Mouse (Mus musculus) urinary bladder, adult 2 months (tissue): ENCODE measurements around the gene Wdr77. TPM values are rescaled to one million over a fixed set of nuclear protein-coding genes. Genes with fewer than 3 reads are reported as not detected.
"Not testable (repeated sequence)": the region's sequence is repeated elsewhere in the genome, so short reads cannot be mapped to it uniquely, and the experiment has no call there.

Source experiments
- DNase-seq: peaks from one replicate; pipeline ENCODE4 v3.0.0; 2022; ENCODE audit warnings: low spot score
- polyA plus RNA-seq: library from polyadenylated mRNA; depleted of rRNA; stranded (reverse); fragments of >200 nt; gene quantifications from 2 replicates; pipeline ENCODE4 v1.2.3, GENCODE M21; 2012; rRNA removed

Gene Wdr77
- polyA plus RNA-seq, 1 experiment: 44.1 TPM

DNA sequence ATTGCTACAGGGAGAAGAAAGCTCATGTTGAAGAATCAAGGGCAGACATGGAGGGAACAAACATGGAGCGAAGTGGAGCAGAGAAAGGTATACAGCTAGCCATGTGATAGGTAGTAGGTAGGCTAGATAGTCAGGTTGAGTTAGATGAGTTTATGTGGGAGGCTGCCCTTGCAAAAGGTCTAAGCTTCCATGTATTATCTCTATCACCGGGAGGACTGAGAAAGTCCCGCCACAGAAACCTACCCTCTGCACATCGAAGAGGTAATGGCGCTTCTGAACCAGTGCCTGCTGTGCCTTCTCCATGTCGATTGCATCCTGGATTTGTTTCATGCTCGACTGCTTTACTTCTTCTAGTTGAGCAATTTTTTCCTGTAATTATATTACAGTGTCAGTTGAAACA lies 7.8 kb upstream of the Wdr77 start:
- no peak for DNase-seq

DNA sequence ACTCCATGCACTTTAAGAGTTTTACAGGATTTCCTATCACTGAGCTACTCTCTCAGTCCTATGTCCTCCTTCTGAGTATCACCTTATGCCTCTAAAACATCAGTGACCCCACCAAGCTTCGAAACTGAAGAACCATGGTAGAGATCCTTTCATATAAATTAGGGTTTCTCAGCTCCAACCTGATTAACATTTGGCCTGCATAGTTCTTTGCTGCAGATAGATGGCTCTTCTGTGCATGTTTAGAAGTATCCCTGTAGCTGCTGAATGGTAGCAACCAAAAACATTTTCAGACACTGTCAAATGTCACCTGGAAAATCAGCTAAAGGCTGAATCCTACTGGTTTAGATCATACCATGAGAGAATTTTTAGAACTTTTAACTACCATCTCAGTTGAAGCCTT lies 1.9 kb upstream of the Wdr77 start:
- no peak for DNase-seq

DNA sequence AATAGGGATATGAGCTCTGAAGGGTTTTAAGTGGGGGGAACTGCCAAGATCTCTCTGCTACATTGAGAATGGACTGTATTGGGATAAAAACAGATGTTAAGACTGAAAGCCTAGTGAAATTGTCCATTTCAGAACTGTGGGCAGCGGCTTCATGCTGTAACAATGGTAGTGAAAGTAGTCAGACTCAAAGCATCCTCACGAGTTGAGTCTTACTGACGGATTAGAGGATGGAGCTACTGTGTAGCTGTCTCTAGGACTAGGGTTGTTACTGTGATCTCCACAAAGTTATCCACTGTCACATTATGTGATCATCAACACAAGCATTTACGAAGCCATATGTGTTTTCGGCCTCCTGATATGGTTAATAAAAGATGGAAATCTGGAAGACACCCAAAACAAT lies 965 bp upstream of the Wdr77 start:
- DNase-seq: no peak

DNA sequence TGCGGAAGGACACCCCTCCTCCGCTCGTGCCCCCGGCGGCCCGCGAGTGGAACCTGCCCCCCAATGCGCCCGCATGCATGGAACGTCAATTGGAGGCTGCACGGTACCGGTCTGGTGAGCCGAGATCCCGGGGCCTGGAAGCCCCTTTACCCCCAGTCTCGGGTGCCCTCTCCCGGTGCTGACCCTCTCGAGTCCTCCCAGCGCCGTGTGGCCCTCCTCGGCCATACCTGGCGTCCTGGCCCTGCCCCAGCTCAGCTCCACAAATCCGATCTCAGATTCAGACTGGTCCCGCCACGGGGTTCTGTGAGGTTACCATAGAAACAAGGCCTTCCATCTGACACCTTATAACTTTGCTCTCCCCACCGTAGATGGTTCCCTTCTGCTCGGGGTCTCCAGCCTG lies 416 bp downstream of the Wdr77 start:
- no peak for DNase-seq

DNA sequence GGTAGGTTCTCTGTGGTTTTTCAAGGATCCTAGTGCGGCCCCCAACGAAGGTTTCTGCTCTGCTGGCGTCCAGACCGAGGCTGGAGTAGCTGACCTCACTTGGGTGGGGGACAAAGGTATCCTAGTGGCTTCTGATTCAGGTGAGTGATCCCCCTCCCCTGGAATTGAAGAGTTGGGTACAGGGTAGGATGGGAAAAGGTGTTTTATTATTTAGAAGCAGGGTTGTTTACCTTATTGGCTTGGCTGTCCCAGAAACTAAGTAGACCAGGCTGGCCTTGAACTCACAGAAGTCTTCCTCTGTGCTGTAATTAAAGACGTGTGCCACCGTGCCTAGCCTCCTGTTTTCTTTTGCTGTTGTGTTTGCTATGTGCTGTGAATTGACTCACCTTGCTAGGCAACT lies 830 bp downstream of the Wdr77 start, which contains the start of gene Atp5f1:
TSS of gene Atp5f1 (minus strand) at position 101 of the 400 bp plus-strand sequence.
- DNase-seq: no peak

DNA sequence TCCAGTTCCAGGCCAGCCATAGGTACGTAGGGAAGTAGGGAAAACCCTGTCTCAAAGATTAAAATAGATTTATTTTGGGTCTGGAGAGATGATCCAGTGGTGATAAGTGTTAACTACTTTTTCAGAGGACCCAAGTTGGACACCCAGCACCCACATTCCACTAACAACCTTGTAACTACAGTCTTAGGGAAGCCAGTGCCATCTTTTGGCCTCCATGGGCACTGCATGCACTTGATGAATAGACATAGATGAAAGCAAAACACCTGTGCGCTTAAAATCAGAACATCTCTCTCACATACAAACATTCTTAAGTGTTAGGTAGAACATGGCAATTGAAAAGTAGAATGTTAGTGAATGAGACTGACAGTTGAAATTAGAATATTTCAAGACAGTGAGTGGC lies 1.5 kb downstream of the Wdr77 start:
- DNase-seq: no peak

DNA sequence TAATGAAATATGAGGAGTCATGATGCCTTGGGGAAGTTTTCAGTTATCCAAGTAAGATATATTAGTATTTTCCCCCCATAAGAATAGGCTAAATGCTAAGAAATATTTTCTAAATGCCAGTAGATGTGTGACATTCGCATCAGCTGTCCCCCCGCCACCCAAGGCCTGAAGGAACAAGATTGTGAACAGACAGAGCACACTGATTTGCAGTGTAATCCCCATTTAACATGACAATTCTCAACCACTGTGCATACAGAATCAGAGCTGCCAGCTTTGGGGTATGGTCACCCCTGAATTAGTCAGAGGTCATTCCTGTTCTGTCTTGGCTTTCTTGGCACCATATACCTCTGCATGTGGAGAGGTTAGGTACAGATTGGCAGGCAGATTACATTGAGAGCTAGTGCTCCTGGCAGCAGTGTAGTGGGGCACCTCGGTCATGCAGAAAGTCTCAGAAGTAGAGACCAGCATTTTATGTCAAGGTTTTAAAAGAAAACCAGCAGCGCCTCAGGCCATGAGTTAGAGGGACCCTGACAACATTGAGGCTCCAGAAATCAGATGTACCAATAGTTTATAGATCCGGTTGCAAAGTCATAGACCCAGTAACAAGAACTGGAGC lies 12.8 kb downstream of the Wdr77 start:
- no peak for DNase-seq

DNA sequence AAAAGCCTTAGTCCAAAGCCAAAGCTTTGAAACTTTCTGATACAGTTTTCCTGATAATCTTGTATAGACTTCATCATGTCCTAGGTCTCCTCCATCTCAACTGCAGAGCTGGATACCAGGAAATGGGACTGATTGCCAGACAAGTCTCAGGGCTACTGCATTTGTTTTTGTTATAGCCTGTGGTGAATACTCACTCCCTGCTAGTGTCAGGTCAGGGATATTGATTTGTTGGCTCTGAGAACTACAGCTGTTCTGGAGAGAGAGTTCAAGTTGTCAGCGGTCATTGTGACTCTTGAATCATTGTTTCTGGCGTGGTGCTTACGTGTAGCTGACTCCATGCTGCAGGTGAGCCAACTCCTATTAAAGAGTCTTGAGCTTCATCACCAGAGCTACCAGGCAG lies 14.2 kb downstream of the Wdr77 start, which contains the start of gene Ovgp1:
TSS of gene Ovgp1 (plus strand) at position 301 of the 400 bp plus-strand sequence.
- DNase-seq: no peak

DNA sequence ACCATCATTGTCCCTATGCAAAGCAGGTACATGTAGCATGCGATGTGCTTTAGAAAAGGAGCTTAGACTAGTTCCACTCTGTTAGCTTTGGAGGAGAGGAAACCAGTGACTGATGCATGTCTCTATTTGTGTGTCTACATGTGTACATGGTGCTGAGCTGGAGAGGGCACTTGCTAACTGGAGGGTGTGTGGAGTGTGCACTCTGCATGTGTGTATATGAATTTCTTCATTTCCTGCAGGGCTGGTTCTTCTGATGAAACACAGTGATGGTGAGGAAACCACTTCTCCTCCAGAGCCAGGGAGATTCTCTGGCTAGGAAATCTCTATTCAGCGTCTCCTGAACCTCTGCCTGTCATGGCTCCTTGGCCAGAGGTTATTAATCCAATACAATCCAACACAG lies 15.0 kb downstream of the Wdr77 start:
- no peak for DNase-seq

DNA sequence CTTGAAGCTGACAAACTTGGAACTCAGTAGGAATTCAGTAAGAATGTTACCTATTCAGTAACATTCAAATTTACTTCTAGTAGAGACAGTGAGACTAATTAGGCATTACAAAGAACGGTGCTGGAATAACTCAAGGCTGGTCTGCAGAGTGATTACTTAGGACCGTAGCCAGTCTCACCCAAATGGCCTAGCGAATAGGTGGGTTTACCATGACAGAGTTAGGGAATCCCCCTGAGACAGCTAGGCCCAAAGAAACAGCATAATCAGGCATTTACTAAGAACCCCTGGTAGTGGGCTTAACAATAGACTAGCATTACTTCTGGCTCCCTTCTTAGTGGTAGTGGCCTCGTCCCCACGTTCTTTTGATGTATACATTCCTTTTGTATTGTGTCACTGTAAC lies 30.4 kb downstream of the Wdr77 start:
- not testable (repeated sequence) for DNase-seq

DNA sequence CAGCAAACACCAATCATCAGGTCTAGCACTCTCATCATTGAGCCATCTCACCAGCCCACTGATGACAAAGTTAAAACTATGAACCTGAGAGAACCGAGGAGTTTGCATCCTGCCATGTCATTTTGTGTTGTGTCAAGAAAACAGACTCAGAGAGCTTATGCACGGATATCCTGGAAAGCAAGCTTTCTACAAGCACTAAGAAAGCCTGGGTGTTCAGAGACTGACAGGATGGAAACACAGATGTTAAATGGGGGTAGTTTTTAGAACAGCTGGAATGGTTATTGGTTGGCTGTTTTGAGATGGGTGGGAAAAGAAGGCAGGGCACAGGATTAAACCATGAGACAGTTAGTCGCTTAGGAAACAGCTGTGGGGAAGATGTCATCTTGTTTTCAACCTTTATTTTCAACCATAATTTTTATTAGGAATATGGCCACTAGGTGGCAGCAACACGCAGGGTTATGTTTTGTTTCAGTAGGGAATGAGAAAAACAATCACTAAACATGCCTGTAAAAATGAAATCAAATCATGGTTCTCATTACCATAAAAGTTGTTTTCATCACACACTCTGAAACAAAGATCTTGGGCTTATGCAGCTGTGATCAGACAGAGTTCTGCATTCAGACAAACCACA lies 32.6 kb downstream of the Wdr77 start:
- DNase-seq: no peak

DNA sequence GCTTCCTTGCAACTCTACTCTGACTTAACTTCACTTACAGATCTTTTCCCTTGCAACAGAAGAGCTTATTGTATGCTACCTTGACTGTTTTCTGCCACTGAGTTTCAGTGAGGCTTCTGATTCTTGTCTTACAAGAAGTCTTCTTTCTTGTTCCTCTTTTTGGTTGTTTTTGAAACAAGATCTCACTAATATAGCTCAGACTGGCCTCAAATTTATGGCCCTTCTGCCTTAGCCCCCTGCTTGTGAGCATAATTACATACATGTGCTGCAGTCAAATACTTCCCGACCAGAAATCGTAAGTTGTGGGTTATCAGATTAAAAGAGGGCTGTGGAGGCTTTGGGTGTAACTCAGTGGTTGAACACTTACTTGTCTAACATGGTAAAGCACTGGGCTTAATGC lies 35.6 kb downstream of the Wdr77 start:
- no peak for DNase-seq

DNA sequence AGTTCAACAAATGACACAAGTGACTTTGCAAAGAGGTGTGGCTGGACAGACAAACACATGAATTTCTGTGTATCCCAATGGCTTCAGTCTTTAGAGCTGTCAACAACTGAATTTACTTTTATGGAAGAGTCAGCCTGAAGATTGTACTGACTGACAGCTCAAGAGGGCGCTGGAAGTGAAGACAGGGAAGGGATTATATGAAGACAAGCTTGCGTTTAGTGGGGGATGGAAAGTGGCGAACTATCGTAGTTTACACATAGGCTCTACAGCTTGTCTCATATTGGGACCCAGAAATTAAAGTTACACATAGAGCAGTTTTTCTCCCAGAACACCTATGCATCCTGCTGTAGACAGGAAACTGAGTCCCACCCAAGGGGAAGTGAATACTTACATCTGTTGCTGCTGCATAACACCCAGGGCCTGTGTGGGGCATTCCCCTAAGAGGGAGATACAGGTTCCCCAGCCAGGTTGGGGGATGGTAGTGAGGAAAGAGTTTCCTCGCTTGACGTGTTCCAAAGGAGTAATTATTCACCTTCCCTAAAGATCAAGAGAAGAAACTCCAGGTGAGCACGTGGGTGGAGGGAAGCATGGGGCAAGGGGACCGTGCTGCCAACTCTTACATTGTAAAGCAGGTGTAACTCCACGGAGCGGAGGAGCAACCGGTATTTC lies 41.7 kb downstream of the Wdr77 start:
- no peak for DNase-seq

DNA sequence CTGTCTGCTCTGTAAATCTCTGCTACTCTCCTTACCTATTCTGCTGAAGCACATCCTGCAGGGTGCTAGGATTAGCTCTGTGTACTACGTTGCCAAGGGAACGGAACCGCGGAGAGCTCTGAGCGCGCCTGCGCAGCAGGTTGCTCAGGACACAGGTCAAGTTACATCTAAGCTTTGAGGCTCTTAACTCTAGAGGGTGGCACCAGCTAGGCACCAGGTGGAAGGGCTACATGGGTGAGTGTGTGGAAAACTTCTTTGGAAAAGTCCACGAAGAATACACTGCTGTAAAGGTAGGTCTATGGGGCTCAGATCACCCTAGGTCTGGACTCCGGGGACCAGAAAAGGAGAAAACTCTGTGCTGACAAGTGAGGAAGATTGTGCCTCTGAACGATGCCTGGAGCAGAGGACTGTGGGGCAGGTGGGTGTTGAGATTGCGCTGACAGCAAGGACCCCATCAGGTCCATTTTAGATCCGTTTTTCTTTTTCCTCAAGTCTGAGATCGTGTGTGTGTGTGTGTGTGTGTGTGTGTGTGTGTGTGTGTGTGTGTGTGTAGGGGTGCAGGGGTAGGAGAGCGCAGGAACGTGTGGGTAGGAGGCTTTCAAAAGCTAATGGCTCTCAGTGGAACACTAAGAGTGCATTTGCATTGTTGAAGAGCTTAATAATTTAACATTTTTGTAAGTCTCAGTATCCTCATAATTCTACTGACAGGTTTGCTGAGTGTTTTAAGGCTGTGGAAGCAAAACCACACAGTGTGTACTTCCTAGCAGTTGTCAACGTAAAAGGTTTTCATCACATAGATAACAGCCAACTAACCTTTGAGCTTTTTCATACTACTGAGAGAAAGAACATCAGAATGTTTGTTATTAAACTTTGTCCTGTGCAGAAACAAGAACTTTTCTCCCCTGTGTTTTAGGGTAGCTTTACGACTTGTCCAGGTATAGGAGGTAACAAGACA lies 42.5 kb downstream of the Wdr77 start:
- DNase-seq: no peak

DNA sequence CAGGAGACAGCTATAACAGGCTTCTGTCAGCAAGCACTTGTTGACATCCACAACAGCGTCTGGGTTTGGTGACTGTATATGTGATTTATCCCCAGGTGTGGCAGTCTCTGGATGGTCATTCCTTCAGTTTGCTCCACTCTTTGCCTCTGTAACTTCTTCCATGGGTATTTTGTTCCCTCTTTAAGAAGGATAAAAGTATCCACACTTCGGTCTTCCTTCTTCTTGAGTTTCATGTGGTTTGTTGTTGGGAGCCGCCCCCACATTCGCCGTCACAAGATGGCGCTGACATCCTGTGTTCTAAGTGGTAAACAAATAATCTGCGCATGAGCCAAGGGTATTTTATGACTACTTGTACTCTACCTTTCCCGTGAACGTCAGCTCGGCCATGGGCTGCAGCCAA lies 44.2 kb downstream of the Wdr77 start:
- not testable (repeated sequence) for DNase-seq

DNA sequence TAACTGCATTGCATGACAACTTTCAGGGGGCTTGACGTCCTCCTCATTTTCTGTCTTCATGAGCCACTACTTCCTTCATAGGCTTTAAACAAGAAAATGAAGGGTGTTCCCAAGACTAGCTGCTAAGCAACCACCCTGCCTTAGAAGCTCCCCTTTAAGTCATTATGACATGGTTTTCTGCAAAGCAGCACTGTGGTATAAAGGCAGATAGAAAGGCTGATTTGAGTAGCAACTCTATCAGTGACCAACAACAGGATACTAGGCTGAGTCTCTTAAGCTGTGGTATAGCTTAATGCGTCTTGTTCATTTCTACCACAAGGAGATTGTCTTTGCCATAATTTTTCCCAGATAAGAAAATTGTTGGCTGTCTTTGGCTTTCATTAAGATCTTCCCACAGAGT lies 55.4 kb downstream of the Wdr77 start, which contains the start of gene Pifo:
TSS of gene Pifo (minus strand) at position 101 of the 400 bp plus-strand sequence.
- DNase-seq: no peak

Other genes with a start within 250 kb of the Wdr77 start
- 91.4 and 106 TPM in 2 replicates for gene Rap1a, start 158.0 kb upstream of the Wdr77 start, polyA plus RNA-seq
- 0.41 and 0.53 TPM in 2 replicates for gene Adora3, start 88.5 kb upstream of the Wdr77 start, polyA plus RNA-seq
- 0.13 and 0.14 TPM in 2 replicates for gene Tmigd3, start 88.5 kb upstream of the Wdr77 start, polyA plus RNA-seq
- gene I830077J02Rik, start 26.7 kb upstream of the Wdr77 start, polyA plus RNA-seq: 0.58 and 0.78 TPM in 2 replicates
- 206 and 214 TPM in 2 replicates for gene Atp5f1, start 730 bp downstream of the Wdr77 start, polyA plus RNA-seq
- gene Ovgp1, start 14.3 kb downstream of the Wdr77 start, polyA plus RNA-seq: 3.1 and 4.2 TPM in 2 replicates
- gene Pifo, start 55.3 kb downstream of the Wdr77 start, polyA plus RNA-seq: not detected in 2 replicates
- gene Chil5, start 73.4 kb downstream of the Wdr77 start, polyA plus RNA-seq: 0.06 and 0.15 TPM in 2 replicates
- gene Chia1, start 153.9 kb downstream of the Wdr77 start, polyA plus RNA-seq: 0.15 and 0.45 TPM in 2 replicates
- 0.37 and 1.1 TPM in 2 replicates for gene Chil3, start 208.2 kb downstream of the Wdr77 start, polyA plus RNA-seq